ENCODE assay signal across 22 mouse cellular contexts in genomic region chr5:117539221-117539620, GRCm38 (mm10).
DNase-seq lines count a peak whose midpoint lies in the region; ATAC-seq and TF ChIP-seq lines count a peak whose summit lies in the region.
"Had no signal": no experiment of that assay in that cellular context is flagged by ENCODE, and none has a peak within 500 bp of the region (broad histone marks: within the 10 kb centered on the region; RNA-seq: fewer than 3 reads in every experiment).

No protein-coding gene starts in this region.

- no peak overlapping the region for H3K9ac ChIP-seq in midbrain, embryonic 11.5 days (ENCODE audit: low read length)
- H3K9ac ChIP-seq in midbrain, embryonic 15.5 days: no peak overlapping the region
- no peak overlapping the region for H3K9ac ChIP-seq in stomach, embryonic 15.5 days
- no peak overlapping the region for H3K9ac ChIP-seq in stomach, embryonic 16.5 days (ENCODE audit: low read length)
- no peak overlapping the region for H3K9ac ChIP-seq in stomach, postnatal 0 days (ENCODE audit: low read length)

- no peak overlapping the region for H3K4me2 ChIP-seq in midbrain, embryonic 11.5 days
- no peak overlapping the region for H3K4me2 ChIP-seq in midbrain, embryonic 15.5 days
- no peak overlapping the region for H3K4me2 ChIP-seq in stomach, embryonic 15.5 days
- no peak overlapping the region for H3K4me2 ChIP-seq in stomach, embryonic 16.5 days (ENCODE audit: low read depth, low read length)
- H3K4me2 ChIP-seq in stomach, postnatal 0 days (replicated peaks; ENCODE audit: low read depth): no peak overlapping the region

- TF ChIP-seq EP300 in stomach, postnatal 0 days (optimal IDR thresholded peaks at IDR 0.05): no peak

- 67% methylated on average over 3 of the region's 3 CpGs for WGBS in midbrain, embryonic 11.5 days
- WGBS in midbrain, embryonic 15.5 days: 67% methylated on average over 3 of the region's 3 CpGs
- WGBS in stomach, embryonic 15.5 days: 47% methylated on average over 3 of the region's 3 CpGs
- WGBS in stomach, embryonic 16.5 days: 44% methylated on average over 3 of the region's 3 CpGs
- WGBS in stomach, postnatal 0 days: 39% methylated on average over 3 of the region's 3 CpGs

- intact Hi-C loops in left cerebral cortex, postnatal 25 days (cut with DNase I): no loop called here

- H3K36me3 ChIP-seq in midbrain, embryonic 11.5 days (ENCODE audit: control insufficient read depth, insufficient read depth, low read length): no peaks in the 10 kb centered on the region
- no peaks in the 10 kb centered on the region; the same call in 1 of the 2 replicates for H3K36me3 ChIP-seq in midbrain, embryonic 15.5 days (replicated peaks)
- H3K36me3 ChIP-seq in stomach, embryonic 15.5 days: no peaks in the 10 kb centered on the region
- no peaks in the 10 kb centered on the region for H3K36me3 ChIP-seq in stomach, embryonic 16.5 days (ENCODE audit: control insufficient read depth, insufficient read depth, low read length)
- no peaks in the 10 kb centered on the region for H3K36me3 ChIP-seq in stomach, postnatal 0 days (ENCODE audit: control insufficient read depth, insufficient read depth, low read length)
- H3K36me3 ChIP-seq: G1E had no signal

- H3K27ac ChIP-seq in midbrain, embryonic 11.5 days (ENCODE audit: low read depth, low read length): no peak overlapping the region
- H3K27ac ChIP-seq in midbrain, embryonic 15.5 days: no peak overlapping the region
- no peak overlapping the region for H3K27ac ChIP-seq in stomach, embryonic 15.5 days
- no peak overlapping the region for H3K27ac ChIP-seq in stomach, embryonic 16.5 days (ENCODE audit: low read length)
- H3K27ac ChIP-seq in stomach, postnatal 0 days (replicated peaks): no peak overlapping the region

- peak; percentile 14 for DNase-seq in midbrain, embryonic 11.5 days (ENCODE audit: low spot score, missing footprints)
- peak; percentile 26 for DNase-seq in stomach, postnatal 0 days (ENCODE audit: low spot score)
- no peak for DNase-seq in urinary bladder, adult 2 months (ENCODE audit: low spot score)
- no peak for DNase-seq in left cerebral cortex, postnatal 25 days (ENCODE audit: low spot score in 2 of 2)
- DNase-seq in ovary, postnatal 14 days (ENCODE audit: low spot score): no peak
- DNase-seq: adrenal gland, adult 2 months; adrenal gland, adult 8-10 months; adrenal gland, postnatal 10 days; adrenal gland, postnatal 14 days; adrenal gland, postnatal 25 days; adrenal gland, postnatal 36 days; B cell, adult 2 months; cerebellum, adult 11 months; cerebellum, adult 11-12 months had no signal

- no peak for TF ChIP-seq CTCF in stomach, postnatal 0 days (IDR thresholded peaks at IDR 0.05; ENCODE audit: low read depth)

- no peak overlapping the region for H3K4me3 ChIP-seq in midbrain, embryonic 11.5 days (ENCODE audit: low read depth, low read length)
- no peak overlapping the region for H3K4me3 ChIP-seq in midbrain, embryonic 15.5 days
- H3K4me3 ChIP-seq in stomach, embryonic 15.5 days (replicated peaks): no peak overlapping the region
- H3K4me3 ChIP-seq in stomach, embryonic 16.5 days (replicated peaks; ENCODE audit: low read length): no peak overlapping the region
- H3K4me3 ChIP-seq in stomach, postnatal 0 days (ENCODE audit: low read depth, low read length): no peak overlapping the region

- H3K4me1 ChIP-seq in midbrain, embryonic 11.5 days (ENCODE audit: control insufficient read depth, insufficient read depth, low read length): 0 out of 2 replicates have a peak, but pooled peaks cover 2% of the 10 kb centered on the region
- H3K4me1 ChIP-seq in midbrain, embryonic 15.5 days: peaks cover 9% of the 10 kb centered on the region
- H3K4me1 ChIP-seq in stomach, embryonic 15.5 days: 0 out of 2 replicates have a peak, but pooled peaks cover under 1% of the 10 kb centered on the region
- 0 out of 2 replicates have a peak, but pooled peaks cover 2% of the 10 kb centered on the region for H3K4me1 ChIP-seq in stomach, embryonic 16.5 days (ENCODE audit: control insufficient read depth, insufficient read depth, low read length)
- H3K4me1 ChIP-seq in stomach, postnatal 0 days (replicated peaks; ENCODE audit: control insufficient read depth, insufficient read depth): no peaks in the 10 kb centered on the region

- ATAC-seq in midbrain, embryonic 11.5 days (ENCODE audit: low FRiP score): no peak
- ATAC-seq in midbrain, embryonic 15.5 days (replicated peaks): no peak
- peak; percentile 58; the same call in 1 of the 2 replicates for ATAC-seq in stomach, embryonic 15.5 days (ENCODE audit: insufficient read depth, low FRiP score, low read depth)
- ATAC-seq in stomach, embryonic 16.5 days (ENCODE audit: insufficient read depth, low FRiP score): peak; percentile 68; the same call in 1 of the 2 replicates
- ATAC-seq in stomach, postnatal 0 days (ENCODE audit: low FRiP score, low TSS enrichment): peak; percentile 51; the same call in 1 of the 2 replicates
- ATAC-seq: activated CD4-positive, CD25-positive, alpha-beta regulatory T cell, adult 4 months; CD4-positive, CD25-positive, alpha-beta regulatory T cell, adult 4 months; Patski had no signal

- no peaks in the 10 kb centered on the region for H3K9me3 ChIP-seq in midbrain, embryonic 11.5 days (ENCODE audit: control insufficient read depth, low read length)
- no peaks in the 10 kb centered on the region for H3K9me3 ChIP-seq in midbrain, embryonic 15.5 days
- H3K9me3 ChIP-seq in stomach, embryonic 15.5 days: no peaks in the 10 kb centered on the region
- no peaks in the 10 kb centered on the region for H3K9me3 ChIP-seq in stomach, embryonic 16.5 days (replicated peaks; ENCODE audit: control insufficient read depth, low read length)
- no peaks in the 10 kb centered on the region for H3K9me3 ChIP-seq in stomach, postnatal 0 days (ENCODE audit: control insufficient read depth, low read length)

- H3K27me3 ChIP-seq in midbrain, embryonic 11.5 days (ENCODE audit: control insufficient read depth, insufficient read depth, low read length): peaks cover 1% of the 10 kb centered on the region; the same call in 1 of the 2 replicates
- H3K27me3 ChIP-seq in midbrain, embryonic 15.5 days (replicated peaks): no peaks in the 10 kb centered on the region
- H3K27me3 ChIP-seq in stomach, embryonic 15.5 days (replicated peaks): 0 out of 2 replicates have a peak, but pooled peaks cover under 1% of the 10 kb centered on the region
- H3K27me3 ChIP-seq in stomach, embryonic 16.5 days (ENCODE audit: control insufficient read depth, insufficient read depth, low read length): no peaks in the 10 kb centered on the region; the same call in 1 of the 2 replicates
- no peaks in the 10 kb centered on the region for H3K27me3 ChIP-seq in stomach, postnatal 0 days (ENCODE audit: control insufficient read depth, insufficient read depth, low read length)
- H3K27me3 ChIP-seq: CH12.LX had no signal

Comparison
In these comparisons a context has a peak if more than half of its experiments do, and no peak if none do; other contexts are left out.
1. ATAC-seq: peak in stomach, embryonic 15.5 days (single experiment), stomach, embryonic 16.5 days (single experiment) and stomach, postnatal 0 days (single experiment); none in midbrain, embryonic 11.5 days (single experiment) and midbrain, embryonic 15.5 days (single experiment).
2. DNase-seq: peak in midbrain, embryonic 11.5 days (single experiment) and stomach, postnatal 0 days (single experiment); none in urinary bladder, adult 2 months (single experiment), left cerebral cortex, postnatal 25 days (0 of 2) and ovary, postnatal 14 days (single experiment).